Mouse (Mus musculus) forebrain, embryonic 13.5 days (tissue): Measurements from ENCODE around the gene Sigirr. TPM values are rescaled to one million over a fixed set of nuclear protein-coding genes. Genes with fewer than 3 reads are reported as not detected.
A peak's percentile ranks its signal among the peaks of the same experiment; 100 is the strongest.

ENCODE experiments used
- ATAC-seq: fragments of 200-750 bp; cut with Nextera tagmentation; 2 replicates; pipeline ENCODE4 v1.8.0; 2017
- H3K27ac ChIP-seq: fragments of 300-500 bp; sonication (generic); 2 replicates; pipeline ENCODE4 v1.5.1; 2015; ENCODE audit warnings: inconsistent platforms, mild to moderate bottlenecking, moderate library complexity
- H3K27me3 ChIP-seq: fragments of 300-500 bp; sonication (generic); 2 replicates; pipeline ENCODE4 v1.6.1; 2015; ENCODE audit warnings: mild to moderate bottlenecking, inconsistent platforms
- H3K36me3 ChIP-seq: fragments of 300-500 bp; sonication (generic); 2 replicates; pipeline ENCODE4 v1.6.1; 2015; ENCODE audit warnings: mild to moderate bottlenecking, inconsistent platforms; ENCODE audit not compliant: poor library complexity, severe bottlenecking
- H3K4me1 ChIP-seq: fragments of 300-500 bp; sonication (generic); 2 replicates; pipeline ENCODE4 v1.6.1; 2015; ENCODE audit warnings: inconsistent platforms
- H3K4me2 ChIP-seq: fragments of 300-500 bp; sonication (generic); 2 replicates; pipeline ENCODE4 v1.6.1; 2015; ENCODE audit warnings: inconsistent platforms, mild to moderate bottlenecking, moderate library complexity
- H3K4me3 ChIP-seq: fragments of 300-500 bp; sonication (generic); 2 replicates; pipeline ENCODE4 v1.5.1; 2015; ENCODE audit warnings: mild to moderate bottlenecking, inconsistent platforms
- H3K9ac ChIP-seq: fragments of 300-500 bp; sonication (generic); 2 replicates; pipeline ENCODE4 v1.6.1; 2015; ENCODE audit warnings: mild to moderate bottlenecking, inconsistent platforms
- H3K9me3 ChIP-seq: fragments of 300-500 bp; sonication (generic); replicated peaks from 2 replicates; pipeline ENCODE4 v1.6.1; 2016; ENCODE audit warnings: inconsistent platforms
- WGBS: fragments of 180-500 bp; shearing (Covaris S2); methylation state at CpG from one replicate; pipeline ENCODE4 v1.1.7; 2015; 5-methylcytosine and 5-hydroxymethylcytosine counted together
- polyA plus RNA-seq: library from polyadenylated mRNA; unstranded; fragments of >200 nt; fragmentation: Nextera tagmentation; extraction: Ambion mirVana; gene quantifications from 2 replicates; pipeline ENCODE4 v1.2.1, GENCODE M21; 2015

The Sigirr gene
- 1.5 and 1.7 TPM in 2 replicates for polyA plus RNA-seq

DNA sequence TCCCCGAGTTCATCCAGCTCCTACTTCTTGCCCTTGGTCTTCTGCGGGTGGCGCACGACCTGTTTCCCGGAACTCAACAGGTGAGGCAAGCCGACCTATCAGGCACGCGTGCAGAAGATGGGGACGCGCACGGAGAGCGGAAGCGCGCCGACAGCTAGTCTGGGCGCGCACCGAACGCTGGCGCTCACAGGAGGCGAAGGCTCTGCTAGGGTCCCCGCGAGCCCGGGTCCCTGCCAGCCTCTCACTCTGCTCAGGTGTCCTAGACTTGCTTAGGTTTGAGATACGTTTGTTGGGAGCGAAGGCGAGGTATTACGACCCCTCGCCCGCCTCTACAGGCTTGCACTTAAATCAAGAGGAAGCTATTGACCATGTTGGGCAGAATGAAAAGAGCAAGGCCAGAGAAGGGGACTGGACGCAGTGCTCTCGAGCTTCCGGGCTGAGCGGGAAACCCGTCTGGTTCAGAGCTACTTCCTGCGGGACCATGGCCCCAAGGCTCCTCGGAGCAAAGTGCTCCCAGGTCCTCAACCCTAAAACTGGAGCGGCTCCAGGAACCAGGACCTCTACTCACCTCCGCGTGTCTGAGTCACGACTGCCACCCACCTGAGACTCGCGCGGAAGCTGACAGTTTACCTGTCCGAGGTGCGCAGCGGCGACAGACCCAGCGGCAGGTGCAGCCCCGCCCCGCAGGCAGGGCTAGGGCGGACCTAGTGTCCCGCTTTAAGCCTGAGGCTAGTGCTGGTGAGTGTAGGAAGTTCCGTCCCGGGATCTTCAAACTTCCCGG is at the start of gene Sigirr:
Gene Sigirr, minus strand, starts transcription at position 662 of the 781 bp plus-strand sequence.
- H3K4me1 ChIP-seq, result peaks cover 12% of the 10 kb centered on the region; the same call in 1 of the 2 replicates
- no peak for ATAC-seq
- peaks cover 58% of the 10 kb centered on the region for H3K27me3 ChIP-seq
- no peaks in the 10 kb centered on the region for H3K36me3 ChIP-seq
- WGBS, result under 1% methylated on average over 56 of the region's 56 CpGs
- H3K4me3 ChIP-seq, result peak within 1 kb of the TSS; percentile 38
- peak within 1 kb of the TSS; percentile 64 for H3K4me2 ChIP-seq
- H3K27ac ChIP-seq, result no peak within 1 kb of the TSS
- H3K9ac ChIP-seq, result peak within 1 kb of the TSS; percentile 50; the same call in 1 of the 2 replicates
- no peaks in the 10 kb centered on the region; the same call in 1 of the 2 replicates for H3K9me3 ChIP-seq

DNA sequence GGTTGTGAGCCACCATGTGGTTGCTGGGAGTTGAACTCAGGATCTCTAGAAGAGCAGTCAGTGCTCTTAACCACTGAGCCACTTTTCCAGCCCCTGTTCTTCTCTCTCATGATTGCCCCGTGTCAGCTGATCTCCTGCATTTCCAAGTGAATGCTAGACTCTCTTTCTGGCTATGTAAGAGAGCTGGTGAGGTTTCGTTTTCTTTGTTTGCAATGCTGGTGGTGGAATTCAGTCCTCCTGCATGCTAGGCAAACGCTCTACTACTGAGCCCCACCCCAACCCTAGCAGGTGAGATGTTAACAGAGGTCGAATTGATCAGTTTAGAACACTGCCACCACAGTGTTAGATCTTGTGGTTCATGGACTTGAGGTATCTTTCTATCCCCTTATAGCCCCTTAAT is 48.3 kb upstream of the Sigirr start:
- no peak for ATAC-seq
- no peak overlapping the region for H3K4me3 ChIP-seq
- no peak overlapping the region for H3K4me2 ChIP-seq
- 82% methylated on average over 4 of the region's 4 CpGs for WGBS
- H3K27me3 ChIP-seq, result no peaks in the 10 kb centered on the region
- no peak overlapping the region for H3K9ac ChIP-seq
- no peaks in the 10 kb centered on the region for H3K4me1 ChIP-seq
- peaks cover 54% of the 10 kb centered on the region for H3K36me3 ChIP-seq
- H3K27ac ChIP-seq, result no peak overlapping the region
- no peaks in the 10 kb centered on the region for H3K9me3 ChIP-seq

DNA sequence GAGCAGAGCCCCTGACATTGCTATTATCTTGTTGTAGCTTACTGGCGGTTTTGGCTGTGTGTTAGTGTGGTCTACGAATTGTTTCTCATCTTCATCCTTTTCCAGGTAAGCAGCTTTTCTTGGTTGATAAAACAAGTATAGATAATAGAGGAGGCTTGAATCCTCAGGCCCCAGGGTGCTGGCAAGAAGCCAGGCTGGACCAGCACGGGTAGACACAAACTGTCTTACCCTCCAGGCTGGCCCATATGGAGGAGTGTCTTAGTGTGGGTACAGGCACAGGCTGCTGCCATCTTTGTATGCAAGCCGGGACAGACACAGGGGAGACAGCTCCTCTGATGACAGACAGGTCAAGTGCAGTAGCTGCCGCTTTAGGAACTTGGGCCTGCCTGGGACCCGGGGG is 46.7 kb upstream of the Sigirr start:
- Histone ChIP-seq H3K4me2 (no peak overlapping the region), H3K9me3 (no peaks in the 10 kb centered on the region), H3K36me3 (peaks cover 49% of the 10 kb centered on the region), H3K27ac (no peak overlapping the region), H3K4me1 (no peaks in the 10 kb centered on the region), H3K4me3 (no peak overlapping the region), H3K9ac (no peak overlapping the region), H3K27me3 (no peaks in the 10 kb centered on the region)
- WGBS, result 82% methylated on average over 6 of the region's 6 CpGs
- ATAC-seq, result no peak

DNA sequence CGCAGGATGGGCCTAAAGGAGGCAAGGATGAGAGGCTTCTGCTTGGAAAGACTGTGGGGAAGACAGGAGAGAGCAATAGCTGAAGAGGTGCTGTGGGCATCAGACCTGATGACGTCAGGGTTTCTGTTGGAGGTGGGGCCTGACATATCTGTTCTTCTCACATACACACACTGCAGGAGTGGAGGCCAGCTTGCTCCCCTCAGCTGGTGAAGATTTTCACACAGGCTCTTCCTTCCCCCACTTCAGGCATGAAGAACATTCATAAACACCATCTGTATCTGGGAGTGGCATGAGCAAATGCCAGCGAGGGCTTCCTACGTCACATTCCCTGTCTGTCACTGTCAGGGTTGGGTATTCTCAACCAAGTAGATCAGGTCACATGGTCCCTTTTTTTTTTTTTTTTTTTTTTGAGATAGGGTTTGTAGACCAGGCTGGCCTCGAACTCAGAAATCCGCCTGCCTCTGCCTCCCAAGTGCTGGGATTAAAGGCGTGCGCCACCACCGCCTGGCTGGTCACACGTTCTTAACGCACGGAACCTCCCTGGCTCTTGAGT is 45.7 kb upstream of the Sigirr start:
- Histone ChIP-seq H3K27me3 (no peaks in the 10 kb centered on the region), H3K4me2 (no peak overlapping the region), H3K27ac (no peak overlapping the region), H3K36me3 (peaks cover 42% of the 10 kb centered on the region), H3K4me3 (no peak overlapping the region), H3K9ac (no peak overlapping the region), H3K4me1 (no peaks in the 10 kb centered on the region), H3K9me3 (no peaks in the 10 kb centered on the region)
- ATAC-seq, result no peak
- 94% methylated on average over 12 of the region's 12 CpGs for WGBS

DNA sequence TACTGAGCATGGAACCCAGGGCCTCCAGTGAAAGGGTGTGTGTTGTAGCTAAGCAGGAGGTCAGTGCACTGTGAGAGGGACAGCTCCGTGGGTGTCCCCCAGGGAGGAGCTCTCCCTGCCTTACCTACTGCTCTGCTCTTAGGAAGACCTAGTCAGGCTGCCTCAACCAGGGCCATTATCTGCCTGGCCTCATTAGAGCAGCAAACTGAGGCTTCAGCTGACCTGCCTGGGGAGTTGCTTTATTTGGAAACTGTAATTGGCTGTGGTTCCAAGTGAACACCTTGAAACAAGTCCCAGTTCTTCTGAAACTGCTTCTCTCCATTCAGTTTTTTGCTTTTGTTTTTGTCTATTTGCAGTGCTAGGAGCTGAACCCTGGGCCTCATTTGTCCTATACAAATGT is 45.0 kb upstream of the Sigirr start:
- no peak for ATAC-seq
- no peak overlapping the region for H3K4me3 ChIP-seq
- no peaks in the 10 kb centered on the region for H3K27me3 ChIP-seq
- no peak overlapping the region for H3K9ac ChIP-seq
- peaks cover 39% of the 10 kb centered on the region for H3K36me3 ChIP-seq
- H3K27ac ChIP-seq, result no peak overlapping the region
- no peaks in the 10 kb centered on the region for H3K4me1 ChIP-seq
- H3K4me2 ChIP-seq, result no peak overlapping the region
- no peaks in the 10 kb centered on the region for H3K9me3 ChIP-seq
- 44% methylated on average over 1 of the region's 1 CpGs for WGBS

DNA sequence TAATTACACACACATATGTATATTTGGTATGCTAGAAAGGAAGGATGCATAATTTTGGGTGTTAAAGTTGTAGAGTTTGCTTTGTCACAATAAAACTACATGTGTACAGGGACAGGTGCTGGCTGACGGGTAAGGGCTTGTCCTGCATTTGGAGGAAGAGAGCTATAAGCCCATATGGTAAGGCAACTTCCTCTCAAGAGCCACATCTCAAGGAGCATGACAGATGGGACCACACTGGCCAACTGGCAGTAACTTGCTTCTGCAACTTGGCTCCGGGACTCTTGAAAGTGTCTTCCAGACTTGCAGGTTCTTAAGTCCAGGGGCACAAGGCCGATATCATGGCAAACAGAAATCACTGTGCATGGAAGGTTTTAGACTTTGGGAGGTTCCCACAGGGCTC is 44.3 kb upstream of the Sigirr start:
- Histone ChIP-seq H3K36me3 (peaks cover 40% of the 10 kb centered on the region), H3K4me1 (no peaks in the 10 kb centered on the region), H3K27ac (no peak overlapping the region), H3K9me3 (no peaks in the 10 kb centered on the region), H3K27me3 (no peaks in the 10 kb centered on the region), H3K4me2 (no peak overlapping the region), H3K4me3 (no peak overlapping the region), H3K9ac (no peak overlapping the region)
- WGBS, result 88% methylated on average over 3 of the region's 3 CpGs
- ATAC-seq, result no peak

DNA sequence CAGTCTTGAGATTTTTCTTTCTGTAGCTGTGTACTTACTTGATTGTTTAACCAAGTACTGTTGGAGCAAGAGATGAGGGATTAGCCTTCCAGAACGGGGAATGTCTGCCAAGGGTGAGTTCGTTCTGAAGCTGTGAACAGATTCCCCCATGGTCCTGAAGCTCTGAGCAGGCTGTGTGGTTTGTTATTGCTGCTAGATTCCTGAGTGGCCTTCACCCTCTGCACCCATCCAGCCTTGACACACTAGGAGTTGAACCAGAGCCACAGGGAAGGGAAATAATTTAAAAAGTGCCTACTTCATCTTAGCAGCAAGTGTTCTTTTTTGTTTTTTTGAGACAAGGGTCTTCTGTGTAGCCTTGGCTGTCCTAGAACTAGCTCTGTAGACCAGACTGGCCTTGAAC is 43.5 kb upstream of the Sigirr start:
- no peak for ATAC-seq
- peaks cover 48% of the 10 kb centered on the region for H3K36me3 ChIP-seq
- WGBS, result 87% methylated on average over 2 of the region's 2 CpGs

DNA sequence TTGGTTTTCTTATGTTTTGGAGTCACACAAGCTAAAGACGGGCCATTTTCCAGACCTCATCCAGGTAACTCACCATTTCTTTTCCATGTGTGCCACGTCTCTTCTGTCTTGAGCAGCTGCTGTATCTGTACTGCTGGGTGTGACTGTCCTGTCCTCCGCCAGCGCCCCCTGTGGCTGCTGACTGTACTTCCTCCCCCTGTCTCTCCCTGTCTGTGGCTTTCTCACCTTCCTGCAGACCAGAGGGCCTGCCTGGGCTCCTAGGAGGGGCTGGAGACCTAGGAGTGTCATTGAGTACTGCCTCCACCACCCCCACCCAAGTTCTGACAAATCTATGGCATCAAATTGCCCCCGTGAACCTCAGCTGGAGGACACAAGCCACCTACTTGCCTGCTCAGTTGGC is 42.7 kb upstream of the Sigirr start:
- Histone ChIP-seq H3K4me2 (no peak overlapping the region), H3K36me3 (peaks cover 48% of the 10 kb centered on the region)
- WGBS, result 55% methylated on average over 5 of the region's 5 CpGs

More for the DNA sequence above, 43.5 kb upstream of the Sigirr start:
- Histone ChIP-seq H3K27ac (no peak overlapping the region), H3K4me2 (no peak overlapping the region), H3K27me3 (no peaks in the 10 kb centered on the region), H3K9me3 (no peaks in the 10 kb centered on the region), H3K4me1 (no peaks in the 10 kb centered on the region), H3K4me3 (no peak overlapping the region), H3K9ac (no peak overlapping the region)

DNA sequence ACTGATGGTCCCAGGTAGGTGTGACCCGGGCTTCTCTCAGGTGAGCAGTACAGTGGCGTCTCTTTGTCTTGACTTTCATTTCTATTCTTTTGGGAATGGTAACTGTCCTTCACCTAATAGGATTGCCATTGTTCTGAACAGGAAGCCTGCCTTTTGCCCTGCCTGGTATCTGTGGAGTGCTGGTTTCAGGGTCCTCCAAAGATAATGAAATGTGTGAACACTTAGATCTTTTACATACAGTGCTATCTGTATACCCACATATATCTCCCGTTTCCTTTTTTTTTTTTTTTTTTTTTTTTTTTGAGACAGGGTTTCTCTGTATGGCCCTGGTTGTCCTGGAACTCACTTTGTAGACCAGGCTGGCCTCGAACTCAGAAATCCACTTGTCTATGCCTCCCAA is 41.0 kb upstream of the Sigirr start:
- peaks cover 57% of the 10 kb centered on the region for H3K36me3 ChIP-seq
- no peak overlapping the region for H3K4me3 ChIP-seq
- WGBS, result 91% methylated on average over 4 of the region's 4 CpGs
- no peak overlapping the region for H3K27ac ChIP-seq
- ATAC-seq, result no peak
- no peak overlapping the region for H3K9ac ChIP-seq
- no peaks in the 10 kb centered on the region for H3K27me3 ChIP-seq
- H3K4me1 ChIP-seq, result no peaks in the 10 kb centered on the region
- no peak overlapping the region for H3K4me2 ChIP-seq
- H3K9me3 ChIP-seq, result no peaks in the 10 kb centered on the region

More for the DNA sequence above, 42.7 kb upstream of the Sigirr start:
- ATAC-seq, result no peak
- H3K4me1 ChIP-seq, result no peaks in the 10 kb centered on the region
- no peak overlapping the region for H3K4me3 ChIP-seq
- no peaks in the 10 kb centered on the region for H3K27me3 ChIP-seq
- H3K27ac ChIP-seq, result no peak overlapping the region
- H3K9me3 ChIP-seq, result no peaks in the 10 kb centered on the region
- H3K9ac ChIP-seq, result no peak overlapping the region

DNA sequence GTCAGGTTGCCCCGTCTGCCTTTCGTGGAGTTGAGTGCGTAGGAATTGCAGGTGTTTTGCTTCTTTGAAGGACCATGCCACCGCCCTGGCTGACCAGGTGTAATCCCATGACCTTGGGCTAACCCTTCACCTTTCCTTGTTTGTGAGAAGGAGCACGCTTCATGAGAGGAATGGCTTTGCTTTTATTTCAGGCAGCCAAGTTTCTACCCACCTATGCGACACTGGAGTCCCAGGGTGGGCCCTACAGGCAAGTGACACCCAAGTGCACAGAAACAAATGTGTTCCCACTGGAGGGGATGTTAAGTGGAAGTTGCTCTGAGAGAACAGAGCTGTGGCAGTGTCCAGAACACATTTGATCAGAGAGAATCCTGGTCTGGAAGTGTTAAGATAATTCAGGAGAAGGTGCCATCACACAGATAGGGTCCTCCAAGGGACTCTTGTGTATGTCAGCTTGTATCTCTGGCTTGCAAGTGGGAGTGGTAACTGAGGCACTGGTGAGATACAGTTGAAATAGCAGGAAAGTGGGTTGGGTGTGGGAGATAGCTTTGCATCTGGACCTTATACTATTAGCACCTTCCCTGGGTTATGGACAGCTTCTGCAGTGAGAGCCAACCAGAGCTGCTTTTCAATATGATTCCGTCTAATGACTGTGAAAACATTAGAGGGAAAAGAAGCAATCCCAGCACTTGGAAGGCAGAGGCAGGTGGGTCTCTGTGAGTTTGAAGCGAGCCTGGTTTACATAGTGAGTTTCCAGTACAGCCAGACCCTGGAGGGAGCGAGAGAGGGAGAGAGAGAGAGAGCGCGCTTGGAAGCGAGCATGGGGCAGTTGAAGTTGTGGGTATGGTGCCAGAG is 31.8 kb upstream of the Sigirr start:
- H3K27me3 ChIP-seq, result no peaks in the 10 kb centered on the region
- peaks cover 23% of the 10 kb centered on the region for H3K36me3 ChIP-seq
- H3K9ac ChIP-seq, result peak overlapping the region; percentile 93
- no peaks in the 10 kb centered on the region for H3K9me3 ChIP-seq
- peak overlapping the region; percentile 89 for H3K4me3 ChIP-seq
- 58% methylated on average over 12 of the region's 12 CpGs for WGBS
- ATAC-seq, result no peak
- peak overlapping the region; percentile 87 for H3K4me2 ChIP-seq
- no peak overlapping the region for H3K27ac ChIP-seq
- H3K4me1 ChIP-seq, result peaks cover 22% of the 10 kb centered on the region

DNA sequence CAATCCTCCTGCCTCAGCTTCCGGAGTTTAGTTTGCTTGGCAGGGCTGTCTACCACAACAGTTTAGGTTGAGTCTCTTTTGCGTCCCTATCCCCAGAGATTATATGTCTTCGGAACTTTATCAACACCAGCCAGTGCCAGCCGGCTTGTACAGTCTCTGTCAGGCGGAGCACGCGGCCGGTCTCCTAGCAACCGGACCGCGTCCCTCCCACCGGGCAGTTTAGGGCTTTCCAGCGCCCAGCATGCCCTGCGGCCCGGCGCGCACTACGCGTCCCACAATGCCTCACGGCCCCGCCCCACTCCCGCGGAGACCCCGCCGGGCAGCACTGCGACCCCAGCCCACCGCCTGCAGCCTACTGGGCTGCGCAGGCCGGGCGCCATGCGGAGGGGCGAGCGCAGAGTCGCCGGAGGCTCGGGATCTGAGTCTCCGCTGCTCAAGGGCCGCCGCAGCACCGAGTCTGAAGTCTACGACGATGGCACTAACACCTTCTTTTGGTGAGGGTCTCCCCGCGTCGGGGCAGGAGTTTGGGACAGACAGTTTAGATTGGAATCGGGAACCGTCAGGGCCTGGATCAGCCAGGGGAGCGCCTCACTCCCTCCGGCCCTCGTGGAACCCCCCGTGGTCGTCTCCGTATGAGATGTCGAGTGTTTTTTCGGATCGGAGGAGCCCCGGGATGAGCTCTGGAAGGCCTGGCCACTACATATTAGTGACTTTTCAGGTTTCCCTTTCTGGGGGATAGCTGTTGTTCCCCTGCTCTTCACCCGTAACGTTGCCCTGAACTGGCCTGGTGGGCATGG is 30.9 kb upstream of the Sigirr start:
- Histone ChIP-seq H3K27ac (no peak overlapping the region), H3K4me3 (peak overlapping the region; percentile 89), H3K4me2 (peak overlapping the region; percentile 87), H3K9ac (peak overlapping the region; percentile 93), H3K9me3 (no peaks in the 10 kb centered on the region), H3K4me1 (peaks cover 22% of the 10 kb centered on the region), H3K27me3 (no peaks in the 10 kb centered on the region), H3K36me3 (peaks cover 14% of the 10 kb centered on the region)
- WGBS, result under 1% methylated on average over 59 of the region's 59 CpGs
- peak; percentile 100 for ATAC-seq
